Mouse (Mus musculus) gastrocnemius, postnatal 14 days (tissue): ENCODE data around the gene Txndc9. TPM values are rescaled to one million over a fixed set of nuclear protein-coding genes. Genes with fewer than 3 reads are reported as not detected.

Experiments used
- DNase-seq: peaks from one replicate; pipeline ENCODE4 v3.0.0; 2021; ENCODE audit warnings: mixed read lengths
- intact Hi-C: fragments of 180-260 bp; cut with DNase I; formaldehyde crosslinking; loops from one replicate; pipeline ENCODE4 v1.15.1; 2025; ENCODE audit warnings: low total_unique reads
- long read RNA-seq, 2 experiments: library from polyadenylated mRNA; stranded (forward); transcript quantifications; one replicate each; pipeline ENCODE4 v2.0.0; 2021
- total RNA-seq, 2 experiments: library from RNA; stranded (reverse); gene quantifications; 2 replicates each; pipeline ENCODE4 v1.2.3; 2021

Gene Txndc9
- total RNA-seq: 10 to 100 TPM; 36.4 to 39.5 TPM
- long read RNA-seq, experiment 1, transcript Txndc9-201 (5 exons, 3,381 nt): major isoform, 36 of 46 reads
- long read RNA-seq, experiment 1, transcript Txndc9-208 (5 exons, 1,699 nt): minor isoform, 9 of 46 reads
- long read RNA-seq, experiment 1, partial matches to known transcripts: 0 of 46 reads
- long read RNA-seq, experiment 1, other reads (novel, unspliced or antisense): 0 of 46 reads
- long read RNA-seq, experiment 2, transcript Txndc9-201 (5 exons, 3,381 nt): major isoform, 26 of 45 reads
- long read RNA-seq, experiment 2, transcript Txndc9-208 (5 exons, 1,699 nt): minor isoform, 12 of 45 reads
- long read RNA-seq, experiment 2, partial matches to known transcripts: 3 of 45 reads
- long read RNA-seq, experiment 2, other reads (novel, unspliced or antisense): 1 of 45 reads

- DNase-seq: peak; percentile 96
- intact Hi-C loops: no loop called here
Observed at GRCm38 (mm10) chr1:37997867-37998266, at the start of gene Txndc9, which contains the start of gene Eif5b. Gene Txndc9, minus strand, starts transcription at chr1:37997893. Gene Eif5b, plus strand, starts transcription at chr1:37998010.

- intact Hi-C loops: no loop called here
- DNase-seq: no peak
Observed at GRCm38 (mm10) chr1:38038898-38039297, 41.2 kb upstream of the Txndc9 start.

- no peak for DNase-seq
- intact Hi-C loops: no loop called here
Observed at GRCm38 (mm10) chr1:38037375-38037774, 39.7 kb upstream of the Txndc9 start.

- no peak for DNase-seq
- intact Hi-C loops: no loop called here
Observed at GRCm38 (mm10) chr1:38035521-38035920, 37.8 kb upstream of the Txndc9 start.

- intact Hi-C loops: no loop called here
- DNase-seq: no peak
Observed at GRCm38 (mm10) chr1:38031391-38031790, 33.7 kb upstream of the Txndc9 start.

GRCm38 (mm10) chr1:38027301-38027700 lies 29.6 kb upstream of the Txndc9 start:
- intact Hi-C loops: no loop called here
- DNase-seq: no peak

GRCm38 (mm10) chr1:38014551-38015203 lies 17.0 kb upstream of the Txndc9 start:
- DNase-seq: no peak
- intact Hi-C loops: no loop called here

- no peak for DNase-seq
Observed at GRCm38 (mm10) chr1:38012509-38012908, 14.8 kb upstream of the Txndc9 start.

GRCm38 (mm10) chr1:38012104-38012503 lies 14.4 kb upstream of the Txndc9 start:
- intact Hi-C loops: no loop called here
- no peak for DNase-seq

More at GRCm38 (mm10) chr1:38012509-38012908, 14.8 kb upstream of the Txndc9 start:
- intact Hi-C loops: no loop called here

GRCm38 (mm10) chr1:38011647-38012046 lies 14.0 kb upstream of the Txndc9 start:
- intact Hi-C loops: no loop called here
- no peak for DNase-seq

- intact Hi-C loops: no loop called here
- no peak for DNase-seq
Observed at GRCm38 (mm10) chr1:38006741-38007140, 9.0 kb upstream of the Txndc9 start.

- no peak for DNase-seq
- intact Hi-C loops: no loop called here
Observed at GRCm38 (mm10) chr1:38003046-38003445, 5.4 kb upstream of the Txndc9 start.

- intact Hi-C loops: no loop called here
- DNase-seq: no peak
Observed at GRCm38 (mm10) chr1:38001956-38002355, 4.3 kb upstream of the Txndc9 start.

GRCm38 (mm10) chr1:38000844-38001243 lies 3.2 kb upstream of the Txndc9 start:
- no peak for DNase-seq
- intact Hi-C loops: no loop called here

- no peak for DNase-seq
- intact Hi-C loops: no loop called here
Observed at GRCm38 (mm10) chr1:37999552-37999951, 1.9 kb upstream of the Txndc9 start.

GRCm38 (mm10) chr1:37998371-37999199 lies 892 bp upstream of the Txndc9 start:
- no peak for DNase-seq
- intact Hi-C loops: no loop called here

- peak; percentile 98 for DNase-seq
- intact Hi-C loops: no loop called here
Observed at GRCm38 (mm10) chr1:37996877-37997484, 712 bp downstream of the Txndc9 start.

GRCm38 (mm10) chr1:37996226-37996625 lies 1.5 kb downstream of the Txndc9 start:
- intact Hi-C loops: no loop called here
- no peak for DNase-seq

GRCm38 (mm10) chr1:37987856-37988255 lies 9.8 kb downstream of the Txndc9 start:
- intact Hi-C loops: no loop called here
- no peak for DNase-seq
